Mouse (Mus musculus): ENCODE results near the gene Dcp1a.

GRCm38 (mm10) chr14:30557730-30558129 is 78.4 kb downstream of the Dcp1a start:
- no peak for TF ChIP-seq CTCF (IDR thresholded peaks at IDR 0.05; ENCODE audit: low read depth)
- TF ChIP-seq EP300 (optimal IDR thresholded peaks at IDR 0.05): no peak
